Mouse (Mus musculus): ENCODE measurements around the gene Ccr9.
"Not testable (repeated sequence)": the region's sequence is repeated elsewhere in the genome, so short reads cannot be mapped to it uniquely, and the experiment has no call there.

Gene Ccr9

GRCm38 (mm10) chr9:123678327-123679105 lies at the start of gene Ccr9, which contains the start of gene Slc6a20a:
Gene Ccr9 (plus strand): TSS chr9:123678439.
Gene Slc6a20a (minus strand): TSS chr9:123678885.
- peak; percentile 18 for DNase-seq (ENCODE audit: low spot score)

GRCm38 (mm10) chr9:123631666-123632065 lies 46.6 kb upstream of the Ccr9 start:
- DNase-seq (ENCODE audit: low spot score) = no peak

GRCm38 (mm10) chr9:123632281-123632680 lies 46.0 kb upstream of the Ccr9 start, which contains the start of gene Slc6a20b:
Gene Slc6a20b (minus strand): TSS chr9:123632565.
- DNase-seq (ENCODE audit: low spot score) = no peak

GRCm38 (mm10) chr9:123632993-123633392 lies 45.2 kb upstream of the Ccr9 start:
- no peak for DNase-seq (ENCODE audit: low spot score)

GRCm38 (mm10) chr9:123636771-123637170 lies 41.5 kb upstream of the Ccr9 start:
- no peak for DNase-seq (ENCODE audit: low spot score)

GRCm38 (mm10) chr9:123638231-123638630 lies 40.0 kb upstream of the Ccr9 start:
- no peak for DNase-seq (ENCODE audit: low spot score)

GRCm38 (mm10) chr9:123638668-123639089 lies 39.6 kb upstream of the Ccr9 start:
- DNase-seq (ENCODE audit: low spot score) = peak; percentile 11

- DNase-seq (ENCODE audit: low spot score) = no peak
These were observed 38.1 kb upstream of the Ccr9 start for GRCm38 (mm10) chr9:123640106-123640505.

- no peak for DNase-seq (ENCODE audit: low spot score)
These were observed 28.3 kb upstream of the Ccr9 start for GRCm38 (mm10) chr9:123649785-123650511.

- DNase-seq (ENCODE audit: low spot score) = no peak
These were observed 26.9 kb upstream of the Ccr9 start for GRCm38 (mm10) chr9:123651369-123651768.

- no peak for DNase-seq (ENCODE audit: low spot score)
These were observed 20.8 kb upstream of the Ccr9 start for GRCm38 (mm10) chr9:123657457-123657856.

GRCm38 (mm10) chr9:123658981-123659380 lies 19.3 kb upstream of the Ccr9 start:
- no peak for DNase-seq (ENCODE audit: low spot score)

- DNase-seq (ENCODE audit: low spot score) = not testable (repeated sequence)
These were observed 18.1 kb upstream of the Ccr9 start for GRCm38 (mm10) chr9:123659986-123660676.

GRCm38 (mm10) chr9:123665645-123666044 lies 12.6 kb upstream of the Ccr9 start:
- DNase-seq (ENCODE audit: low spot score) = no peak

- DNase-seq (ENCODE audit: low spot score) = no peak
These were observed 959 bp downstream of the Ccr9 start for GRCm38 (mm10) chr9:123679198-123679597.

GRCm38 (mm10) chr9:123683704-123684103 lies 5.5 kb downstream of the Ccr9 start:
- no peak for DNase-seq (ENCODE audit: low spot score)

- no peak for DNase-seq (ENCODE audit: low spot score)
These were observed 8.0 kb downstream of the Ccr9 start for GRCm38 (mm10) chr9:123686206-123686605.

GRCm38 (mm10) chr9:123688227-123688626 lies 10.0 kb downstream of the Ccr9 start:
- DNase-seq (ENCODE audit: low spot score) = no peak

- DNase-seq (ENCODE audit: low spot score) = no peak
These were observed 17.5 kb downstream of the Ccr9 start for GRCm38 (mm10) chr9:123695634-123696302.

GRCm38 (mm10) chr9:123701822-123702221 lies 23.6 kb downstream of the Ccr9 start:
- no peak for DNase-seq (ENCODE audit: low spot score)

GRCm38 (mm10) chr9:123709226-123709625 lies 31.0 kb downstream of the Ccr9 start:
- no peak for DNase-seq (ENCODE audit: low spot score)

GRCm38 (mm10) chr9:123713111-123713510 lies 34.9 kb downstream of the Ccr9 start:
- DNase-seq (ENCODE audit: low spot score) = no peak
